Mouse (Mus musculus) liver, adult 2 months (tissue): ENCODE data around the gene Lancl2. TPM values are rescaled to one million over a fixed set of nuclear protein-coding genes. Genes with fewer than 3 reads are reported as not detected.

Experiments used
- DNase-seq: peaks from one replicate; pipeline ENCODE4 v3.0.0-alpha.2; 2011; ENCODE audit warnings: low read depth, low spot score; ENCODE audit errors: extremely low read depth
- H3K27ac ChIP-seq: fragments of 200-500 bp; replicated peaks from 2 replicates; pipeline ENCODE4 v1.5.1; 2012; ENCODE audit warnings: low read depth, mild to moderate bottlenecking, control low read depth, inconsistent platforms, low read length; ENCODE audit not compliant: insufficient read depth
- H3K27me3 ChIP-seq: fragments of 200-500 bp; 2 replicates; pipeline ENCODE4 v1.6.1; 2012; ENCODE audit warnings: mild to moderate bottlenecking, moderate library complexity, low read length, inconsistent platforms; ENCODE audit not compliant: control insufficient read depth, insufficient read depth
- H3K36me3 ChIP-seq: fragments of 200-500 bp; 2 replicates; pipeline ENCODE4 v1.6.1; 2012; ENCODE audit warnings: low read length, inconsistent platforms; ENCODE audit not compliant: control insufficient read depth, insufficient read depth
- H3K4me1 ChIP-seq: fragments of 200-500 bp; 2 replicates; pipeline ENCODE4 v1.6.1; 2011; ENCODE audit warnings: low read length; ENCODE audit not compliant: control insufficient read depth, insufficient read depth
- H3K4me3 ChIP-seq: fragments of 200-500 bp; 2 replicates; pipeline ENCODE4 v1.5.1; 2011; ENCODE audit warnings: low read depth, mild to moderate bottlenecking, control low read depth, low read length, moderate library complexity; ENCODE audit not compliant: insufficient read depth
- H3K79me2 ChIP-seq: fragments of 200-500 bp; 2 replicates; pipeline ENCODE4 v1.6.1; 2012; ENCODE audit warnings: inconsistent platforms, mild to moderate bottlenecking, low read length, moderate library complexity; ENCODE audit not compliant: control insufficient read depth, insufficient read depth
- H3K9ac ChIP-seq: fragments of 200-500 bp; 2 replicates; pipeline ENCODE4 v1.6.1; 2012; ENCODE audit warnings: low read depth, mild to moderate bottlenecking, control low read depth, inconsistent platforms, low read length
- CTCF ChIP-seq: fragments of 200-500 bp; IDR thresholded peaks from 2 replicates; pipeline ENCODE4 v1.5.1; 2011; ENCODE audit warnings: low read depth, low read length, control low read depth
- POLR2A ChIP-seq: fragments of 200-500 bp; IDR thresholded peaks from 2 replicates; pipeline ENCODE4 v1.6.1; 2011; ENCODE audit warnings: low read length, control low read depth; ENCODE audit not compliant: insufficient read depth; ENCODE audit errors: extremely low read depth
- WGBS: fragments of 180-500 bp; shearing (Covaris S2); methylation state at CpG from one replicate; pipeline ENCODE4 v1.1.7; 2018; 5-methylcytosine and 5-hydroxymethylcytosine counted together
- polyA plus RNA-seq: library from polyadenylated mRNA; depleted of rRNA; stranded (reverse); fragments of >200 nt; gene quantifications from 2 replicates; pipeline ENCODE4 v1.2.3, GENCODE M21; 2012; rRNA removed
- total RNA-seq: library from RNA; depleted of rRNA; stranded (reverse); fragments of >200 nt; gene quantifications from 2 replicates; pipeline ENCODE4 v1.2.3, GENCODE M21; 2014; rRNA removed

Gene Lancl2
- total and polyA plus RNA-seq, 2 experiments: 1.5 to 7.5 TPM

GRCm38 (mm10) chr6:57773792-57774191 is 71.5 kb downstream of the Lancl2 start:
- Histone ChIP-seq H3K4me3 (no peak overlapping the region), H3K27me3 (no peaks in the 10 kb centered on the region), H3K27ac (no peak overlapping the region), H3K4me1 (peaks cover 4% of the 10 kb centered on the region; the same call in 1 of the 2 replicates), H3K79me2 (no peaks in the 10 kb centered on the region), H3K36me3 (no peaks in the 10 kb centered on the region), H3K9ac (no peak overlapping the region)
- TF ChIP-seq CTCF: no peak
- WGBS: 87% methylated on average over 1 of the region's 1 CpGs
- peak; percentile 26 for DNase-seq

- H3K27me3 ChIP-seq: no peaks in the 10 kb centered on the region
- H3K4me3 ChIP-seq: no peak overlapping the region
- no peaks in the 10 kb centered on the region for H3K36me3 ChIP-seq
- TF ChIP-seq POLR2A (no peak), CTCF (no peak)
- H3K27ac ChIP-seq: no peak overlapping the region
- no peaks in the 10 kb centered on the region for H3K4me1 ChIP-seq
- no peaks in the 10 kb centered on the region for H3K79me2 ChIP-seq
- 84% methylated on average over 3 of the region's 3 CpGs for WGBS
- H3K9ac ChIP-seq: no peak overlapping the region
- no peak for DNase-seq
These were observed 78.0 kb downstream of the Lancl2 start for GRCm38 (mm10) chr6:57780359-57780758.

GRCm38 (mm10) chr6:57782658-57783057 is 80.3 kb downstream of the Lancl2 start:
- WGBS: 95% methylated on average over 1 of the region's 1 CpGs
- H3K36me3 ChIP-seq: no peaks in the 10 kb centered on the region; the same call in 1 of the 2 replicates

GRCm38 (mm10) chr6:57784251-57784650 is 81.9 kb downstream of the Lancl2 start:
- WGBS: 90% methylated on average over 1 of the region's 1 CpGs
- Histone ChIP-seq H3K4me3 (no peak overlapping the region), H3K36me3 (no peaks in the 10 kb centered on the region; the same call in 1 of the 2 replicates), H3K27me3 (no peaks in the 10 kb centered on the region), H3K9ac (no peak overlapping the region), H3K4me1 (no peaks in the 10 kb centered on the region), H3K27ac (no peak overlapping the region), H3K79me2 (no peaks in the 10 kb centered on the region)
- TF ChIP-seq POLR2A (no peak), CTCF (no peak)
- no peak for DNase-seq

More at GRCm38 (mm10) chr6:57782658-57783057, 80.3 kb downstream of the Lancl2 start:
- Histone ChIP-seq H3K27me3 (no peaks in the 10 kb centered on the region), H3K4me1 (no peaks in the 10 kb centered on the region), H3K27ac (no peak overlapping the region), H3K4me3 (no peak overlapping the region), H3K9ac (no peak overlapping the region), H3K79me2 (no peaks in the 10 kb centered on the region)
- TF ChIP-seq POLR2A (no peak), CTCF (no peak)
- DNase-seq: no peak

GRCm38 (mm10) chr6:57787376-57787775 is 85.0 kb downstream of the Lancl2 start:
- DNase-seq: no peak
- H3K36me3 ChIP-seq: no peaks in the 10 kb centered on the region; the same call in 1 of the 2 replicates
- no peaks in the 10 kb centered on the region for H3K4me1 ChIP-seq
- H3K79me2 ChIP-seq: no peaks in the 10 kb centered on the region
- no peak for TF ChIP-seq CTCF
- no peak for TF ChIP-seq POLR2A
- H3K4me3 ChIP-seq: no peak overlapping the region
- WGBS: 93% methylated on average over 6 of the region's 6 CpGs
- no peak overlapping the region for H3K9ac ChIP-seq
- no peaks in the 10 kb centered on the region for H3K27me3 ChIP-seq
- no peak overlapping the region for H3K27ac ChIP-seq

Other genes starting within 250 kb of the Lancl2 start
- 137 and 148 TPM in 2 replicates for gene Ppm1k, start 167.1 kb upstream of the Lancl2 start, total RNA-seq
- 10.4 and 12.5 TPM in 2 replicates for gene Ppm1k, start 167.1 kb upstream of the Lancl2 start, polyA plus RNA-seq
- 13.2 and 18.6 TPM in 2 replicates for gene Herc6, start 121.5 kb upstream of the Lancl2 start, total RNA-seq
- 9.1 and 15.7 TPM in 2 replicates for gene Herc6, start 121.5 kb upstream of the Lancl2 start, polyA plus RNA-seq
- gene Pyurf, start 10.5 kb upstream of the Lancl2 start, total RNA-seq: 20.3 and 20.9 TPM in 2 replicates
- 16.1 and 20.5 TPM in 2 replicates for gene Pyurf, start 10.5 kb upstream of the Lancl2 start, polyA plus RNA-seq
- 3.0 and 3.9 TPM in 2 replicates for gene Vopp1, start 122.6 kb downstream of the Lancl2 start, total RNA-seq
- 1.4 and 1.6 TPM in 2 replicates for gene Vopp1, start 122.6 kb downstream of the Lancl2 start, polyA plus RNA-seq
- gene Vmn1r21, start 147.8 kb downstream of the Lancl2 start, total RNA-seq: not detected in 2 replicates
- not detected in 2 replicates for gene Vmn1r21, start 147.8 kb downstream of the Lancl2 start, polyA plus RNA-seq
- not detected in 2 replicates for gene Vmn1r22, start 205.5 kb downstream of the Lancl2 start, total RNA-seq
- not detected in 2 replicates for gene Vmn1r22, start 205.5 kb downstream of the Lancl2 start, polyA plus RNA-seq
- gene Vmn1r23, start 224.3 kb downstream of the Lancl2 start, total RNA-seq: not detected in 2 replicates
- not detected in 2 replicates for gene Vmn1r23, start 224.3 kb downstream of the Lancl2 start, polyA plus RNA-seq